Mouse (Mus musculus): ENCODE data around the gene Ptprc.

DNA sequence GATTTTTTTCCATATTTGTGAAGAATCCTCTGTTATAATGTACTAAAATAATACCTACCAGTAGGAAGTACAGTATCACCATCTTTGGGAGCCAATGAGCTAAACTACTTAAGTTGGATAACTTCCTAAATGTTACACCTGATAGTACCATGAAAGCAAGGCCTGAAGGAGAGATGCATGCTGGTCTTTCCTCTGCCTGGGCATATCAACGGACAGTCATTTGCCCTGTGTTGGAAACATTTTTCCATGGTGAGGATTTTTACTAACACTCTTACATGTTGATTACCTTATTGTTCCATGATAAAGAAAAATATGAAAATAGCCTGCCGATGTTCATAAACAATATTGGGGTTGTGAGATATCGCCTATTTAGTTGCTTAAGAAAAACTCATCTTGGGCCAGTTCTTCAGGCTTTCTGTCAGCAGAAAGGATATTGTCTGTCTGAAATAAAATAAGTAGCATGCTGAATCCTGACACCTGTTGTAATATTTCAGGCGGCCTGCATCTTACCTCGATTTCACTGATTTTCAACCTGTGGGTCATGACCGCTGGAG lies 38.4 kb downstream of the Ptprc start:
- no peak for TF ChIP-seq POLR2A (IDR thresholded peaks at IDR 0.05; ENCODE audit: borderline replicate concordance, low read depth, low read length)
- no peak for TF ChIP-seq CTCF (IDR thresholded peaks at IDR 0.05; ENCODE audit: low read depth, low read length)

All from bone marrow macrophage, adult 2 months (primary cell).